Mouse (Mus musculus) ES-Bruce4 (cell line): ENCODE results near the gene Sstr4.

ENCODE experiments used
- CTCF ChIP-seq: IDR thresholded peaks from one replicate; pipeline ENCODE4 v1.8.1; 2011; ENCODE audit warnings: low read depth, low read length
- EP300 ChIP-seq: IDR thresholded peaks from 2 replicates; pipeline ENCODE4 v1.6.1; 2011; ENCODE audit warnings: low read depth, low read length; ENCODE audit not compliant: insufficient read depth
- POLR2A ChIP-seq: IDR thresholded peaks from one replicate; pipeline ENCODE4 v1.8.1; 2011; ENCODE audit warnings: low read length; ENCODE audit not compliant: insufficient read depth

DNA sequence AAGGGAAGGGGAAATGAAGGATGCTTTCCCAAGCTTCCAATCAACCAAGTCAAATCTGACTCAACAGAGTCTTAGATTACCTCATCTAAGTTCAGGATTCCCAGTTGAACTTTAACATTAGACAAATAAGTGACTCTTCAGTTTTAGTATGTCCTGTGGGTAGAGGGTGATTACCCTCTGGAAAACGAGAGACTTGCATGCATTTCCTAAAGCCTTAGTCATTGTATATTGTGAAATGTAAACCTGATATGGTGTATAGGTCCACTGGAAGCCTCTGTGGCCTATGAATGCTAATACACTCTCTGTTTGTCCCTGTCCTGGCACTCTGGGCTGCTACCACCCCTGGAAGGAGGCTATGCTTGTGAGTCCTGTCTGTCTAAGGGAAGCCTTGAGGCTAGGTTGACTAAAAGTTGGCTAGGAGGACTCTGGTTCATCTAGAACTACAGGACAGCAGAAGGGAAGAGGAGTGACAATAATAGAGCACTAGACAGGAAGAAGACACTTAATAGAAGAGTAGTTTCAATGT is 16.3 kb upstream of the Sstr4 start:
- TF ChIP-seq CTCF (no peak), POLR2A (no peak), EP300 (no peak)
